Mouse (Mus musculus): ENCODE measurements around the gene Gm4131. TPM values are rescaled to one million over a fixed set of nuclear protein-coding genes. Genes with fewer than 3 reads are reported as not detected.

Gene Gm4131
- polyA plus RNA-seq, 1 experiment, result not detected

- no peaks in the 10 kb centered on the region for H3K4me1 ChIP-seq (ENCODE audit: control insufficient read depth, insufficient read depth, low read length)
- no peak overlapping the region for H3K27ac ChIP-seq (ENCODE audit: control insufficient read depth, insufficient read depth, low read depth, low read length, poor library complexity)
- H3K4me3 ChIP-seq (replicated peaks; ENCODE audit: control insufficient read depth, low read depth, low read length), result no peak overlapping the region
- TF ChIP-seq POLR2A (IDR thresholded peaks at IDR 0.05; ENCODE audit: borderline replicate concordance, control insufficient read depth, low read depth, low read length), result no peak
- 65% methylated on average over 3 of the region's 3 CpGs for WGBS
Measured at GRCm38 (mm10) chr14:62557111-62557510, 9.6 kb downstream of the Gm4131 start.

GRCm38 (mm10) chr14:62555840-62556810 lies 10.6 kb downstream of the Gm4131 start:
- Histone ChIP-seq H3K4me3 (replicated peaks; ENCODE audit: control insufficient read depth, low read depth, low read length) (no peak overlapping the region), H3K27ac (ENCODE audit: control insufficient read depth, insufficient read depth, low read depth, low read length, poor library complexity) (no peak overlapping the region; the same call in 1 of the 2 replicates), H3K4me1 (ENCODE audit: control insufficient read depth, insufficient read depth, low read length) (no peaks in the 10 kb centered on the region)
- 16% methylated on average over 38 of the region's 38 CpGs for WGBS
- TF ChIP-seq CTCF (IDR thresholded peaks at IDR 0.05; ENCODE audit: control insufficient read depth, insufficient read depth, low read length) (no peak), POLR2A (IDR thresholded peaks at IDR 0.05; ENCODE audit: borderline replicate concordance, control insufficient read depth, low read depth, low read length) (no peak)

- Histone ChIP-seq H3K27ac (ENCODE audit: control insufficient read depth, insufficient read depth, low read depth, low read length, poor library complexity) (no peak within 1 kb of the TSS; the same call in 1 of the 2 replicates), H3K4me3 (replicated peaks; ENCODE audit: control insufficient read depth, low read depth, low read length) (no peak within 1 kb of the TSS)
- 1% methylated on average over 50 of the region's 51 CpGs for WGBS
Measured at GRCm38 (mm10) chr14:62555309-62555829, 11.4 kb downstream of the Gm4131 start, which contains the start of gene Fam124a. Gene Fam124a, plus strand, starts transcription at chr14:62555737.

GRCm38 (mm10) chr14:62553786-62554185 lies 12.9 kb downstream of the Gm4131 start:
- Histone ChIP-seq H3K4me1 (ENCODE audit: control insufficient read depth, insufficient read depth, low read length) (no peaks in the 10 kb centered on the region), H3K27ac (ENCODE audit: control insufficient read depth, insufficient read depth, low read depth, low read length, poor library complexity) (no peak overlapping the region), H3K4me3 (replicated peaks; ENCODE audit: control insufficient read depth, low read depth, low read length) (no peak overlapping the region)
- TF ChIP-seq CTCF (IDR thresholded peaks at IDR 0.05; ENCODE audit: control insufficient read depth, insufficient read depth, low read length) (no peak), POLR2A (IDR thresholded peaks at IDR 0.05; ENCODE audit: borderline replicate concordance, control insufficient read depth, low read depth, low read length) (no peak)
- 50% methylated on average over 5 of the region's 5 CpGs for WGBS

More at GRCm38 (mm10) chr14:62555309-62555829, 11.4 kb downstream of the Gm4131 start, which contains the start of gene Fam124a:
- TF ChIP-seq CTCF (IDR thresholded peaks at IDR 0.05; ENCODE audit: control insufficient read depth, insufficient read depth, low read length), result no peak; the same call in 1 of the 2 replicates
- no peak for TF ChIP-seq POLR2A (IDR thresholded peaks at IDR 0.05; ENCODE audit: borderline replicate concordance, control insufficient read depth, low read depth, low read length)
- H3K4me1 ChIP-seq (ENCODE audit: control insufficient read depth, insufficient read depth, low read length), result no peaks in the 10 kb centered on the region

- TF ChIP-seq POLR2A (IDR thresholded peaks at IDR 0.05; ENCODE audit: borderline replicate concordance, control insufficient read depth, low read depth, low read length), result no peak
- TF ChIP-seq CTCF (IDR thresholded peaks at IDR 0.05; ENCODE audit: control insufficient read depth, insufficient read depth, low read length), result no peak
- WGBS, result 90% methylated on average over 4 of the region's 4 CpGs
- no peaks in the 10 kb centered on the region for H3K4me1 ChIP-seq (ENCODE audit: control insufficient read depth, insufficient read depth, low read length)
Measured at GRCm38 (mm10) chr14:62552771-62553170, 13.9 kb downstream of the Gm4131 start.

GRCm38 (mm10) chr14:62550121-62550520 lies 16.6 kb downstream of the Gm4131 start:
- no peak overlapping the region for H3K27ac ChIP-seq (ENCODE audit: control insufficient read depth, insufficient read depth, low read depth, low read length, poor library complexity)
- no peak for TF ChIP-seq CTCF (IDR thresholded peaks at IDR 0.05; ENCODE audit: control insufficient read depth, insufficient read depth, low read length)
- TF ChIP-seq POLR2A (IDR thresholded peaks at IDR 0.05; ENCODE audit: borderline replicate concordance, control insufficient read depth, low read depth, low read length), result no peak
- 37% methylated on average over 4 of the region's 4 CpGs for WGBS

More at GRCm38 (mm10) chr14:62552771-62553170, 13.9 kb downstream of the Gm4131 start:
- no peak overlapping the region for H3K27ac ChIP-seq (ENCODE audit: control insufficient read depth, insufficient read depth, low read depth, low read length, poor library complexity)
- no peak overlapping the region for H3K4me3 ChIP-seq (replicated peaks; ENCODE audit: control insufficient read depth, low read depth, low read length)

GRCm38 (mm10) chr14:62546746-62547145 lies 20.0 kb downstream of the Gm4131 start:
- Histone ChIP-seq H3K27ac (ENCODE audit: control insufficient read depth, insufficient read depth, low read depth, low read length, poor library complexity) (no peak overlapping the region), H3K4me1 (ENCODE audit: control insufficient read depth, insufficient read depth, low read length) (no peaks in the 10 kb centered on the region), H3K4me3 (replicated peaks; ENCODE audit: control insufficient read depth, low read depth, low read length) (no peak overlapping the region)
- TF ChIP-seq CTCF (IDR thresholded peaks at IDR 0.05; ENCODE audit: control insufficient read depth, insufficient read depth, low read length), result no peak
- 46% methylated on average over 4 of the region's 4 CpGs for WGBS

More at GRCm38 (mm10) chr14:62550121-62550520, 16.6 kb downstream of the Gm4131 start:
- H3K4me3 ChIP-seq (replicated peaks; ENCODE audit: control insufficient read depth, low read depth, low read length), result no peak overlapping the region
- no peaks in the 10 kb centered on the region for H3K4me1 ChIP-seq (ENCODE audit: control insufficient read depth, insufficient read depth, low read length)

GRCm38 (mm10) chr14:62546296-62546695 lies 20.4 kb downstream of the Gm4131 start:
- Histone ChIP-seq H3K27ac (ENCODE audit: control insufficient read depth, insufficient read depth, low read depth, low read length, poor library complexity) (no peak overlapping the region), H3K4me1 (ENCODE audit: control insufficient read depth, insufficient read depth, low read length) (no peaks in the 10 kb centered on the region), H3K4me3 (replicated peaks; ENCODE audit: control insufficient read depth, low read depth, low read length) (no peak overlapping the region)
- 80% methylated on average over 6 of the region's 6 CpGs for WGBS
- no peak for TF ChIP-seq POLR2A (IDR thresholded peaks at IDR 0.05; ENCODE audit: borderline replicate concordance, control insufficient read depth, low read depth, low read length)
- TF ChIP-seq CTCF (IDR thresholded peaks at IDR 0.05; ENCODE audit: control insufficient read depth, insufficient read depth, low read length), result no peak
